Mouse (Mus musculus) neural tube, embryonic 14.5 days (tissue): ENCODE results near the gene Nectin4. TPM values are rescaled to one million over a fixed set of nuclear protein-coding genes. Genes with fewer than 3 reads are reported as not detected.
"Not testable (repeated sequence)": the region's sequence is repeated elsewhere in the genome, so short reads cannot be mapped to it uniquely, and the experiment has no call there.

Source experiments
- ATAC-seq: fragments of 200-750 bp; cut with Nextera tagmentation; 2 replicates; pipeline ENCODE4 v1.8.0; 2017; ENCODE audit warnings: low read depth, mild to moderate bottlenecking, moderate TSS enrichment, moderate library complexity
- H3K27ac ChIP-seq: fragments of 300-500 bp; sonication (generic); 2 replicates; pipeline ENCODE4 v1.5.1; 2014; ENCODE audit warnings: low read depth, mild to moderate bottlenecking, control low read depth, low read length, moderate library complexity, mixed read lengths
- H3K27me3 ChIP-seq: fragments of 300-500 bp; sonication (generic); 2 replicates; pipeline ENCODE4 v1.6.1; 2014; ENCODE audit warnings: low read length; ENCODE audit not compliant: control insufficient read depth, insufficient read depth
- H3K36me3 ChIP-seq: fragments of 300-500 bp; sonication (generic); 2 replicates; pipeline ENCODE4 v1.6.1; 2014; ENCODE audit warnings: low read length, mixed read lengths; ENCODE audit not compliant: control insufficient read depth, insufficient read depth
- H3K4me1 ChIP-seq: fragments of 300-500 bp; sonication (generic); 2 replicates; pipeline ENCODE4 v1.6.1; 2014; ENCODE audit warnings: low read length; ENCODE audit not compliant: control insufficient read depth, insufficient read depth
- H3K4me2 ChIP-seq: fragments of 300-500 bp; sonication (generic); 2 replicates; pipeline ENCODE4 v1.6.1; 2014; ENCODE audit warnings: mild to moderate bottlenecking, low read depth, low read length, control low read depth
- H3K4me3 ChIP-seq: fragments of 300-500 bp; sonication (generic); 2 replicates; pipeline ENCODE4 v1.5.1; 2014; ENCODE audit warnings: low read depth, low read length, control low read depth, mixed read lengths
- H3K9ac ChIP-seq: fragments of 300-500 bp; sonication (generic); replicated peaks from 2 replicates; pipeline ENCODE4 v1.6.1; 2014; ENCODE audit warnings: low read depth, mild to moderate bottlenecking, control low read depth, low read length, mixed read lengths
- H3K9me3 ChIP-seq: fragments of 300-500 bp; sonication (generic); 2 replicates; pipeline ENCODE4 v1.6.1; 2016; ENCODE audit warnings: low read length; ENCODE audit not compliant: control insufficient read depth
- WGBS: fragments of 180-500 bp; shearing (Covaris S2); extraction: QIAGEN DNeasy Blood & Tissue Kit; methylation state at CpG from one replicate; pipeline ENCODE4 v1.1.7; 2014; 5-methylcytosine and 5-hydroxymethylcytosine counted together
- polyA plus RNA-seq: library from polyadenylated mRNA; unstranded; fragments of >200 nt; fragmentation: Nextera tagmentation; extraction: Ambion mirVana; gene quantifications from 2 replicates; pipeline ENCODE4 v1.2.1, GENCODE M21; 2014

The Nectin4 gene
- 2.2 and 2.8 TPM in 2 replicates for polyA plus RNA-seq

DNA sequence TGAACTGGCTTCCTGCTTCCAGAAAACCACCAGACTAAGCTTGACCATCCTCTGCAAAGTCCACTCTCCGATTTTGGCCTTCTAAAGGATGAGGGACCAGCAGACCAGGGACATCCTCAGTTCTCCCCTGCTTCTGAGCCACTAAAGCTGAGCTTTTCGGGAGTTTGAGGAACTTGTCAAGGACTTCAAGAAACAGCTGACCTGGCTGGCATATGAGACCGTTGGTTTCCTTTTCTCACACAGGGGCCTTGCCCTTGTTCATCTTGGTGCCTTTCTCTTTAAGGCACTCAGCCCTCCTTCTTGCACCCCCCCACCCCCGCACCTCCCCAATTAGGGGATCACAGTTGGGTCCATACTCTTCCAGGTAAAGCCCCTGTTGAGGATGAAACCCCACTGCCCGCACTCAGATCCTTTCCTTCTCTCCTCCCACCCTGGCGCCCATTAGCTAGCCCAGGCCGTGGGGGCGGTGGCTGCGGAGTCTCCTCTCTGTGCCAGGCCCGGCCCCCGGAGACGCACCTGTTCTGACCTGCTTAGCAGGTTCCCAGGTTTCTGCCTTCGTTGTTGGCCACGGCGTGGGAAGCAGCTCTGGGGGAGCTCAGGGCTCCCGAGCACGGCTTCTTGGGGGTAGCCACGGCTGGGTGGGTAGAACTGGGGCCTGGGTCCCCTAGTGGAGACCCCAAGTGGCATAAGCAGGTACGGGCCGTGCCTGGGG, at the start of gene Nectin4:
Nectin4 (plus strand) TSS at position 255 of the 712 bp plus-strand sequence.
- Histone ChIP-seq H3K9ac (no peak within 1 kb of the TSS), H3K4me1 (no peaks in the 10 kb centered on the region), H3K9me3 (no peaks in the 10 kb centered on the region), H3K36me3 (no peaks in the 10 kb centered on the region), H3K27me3 (no peaks in the 10 kb centered on the region), H3K4me2 (no peak within 1 kb of the TSS), H3K27ac (no peak within 1 kb of the TSS), H3K4me3 (no peak within 1 kb of the TSS)
- no peak for ATAC-seq
- WGBS = 39% methylated on average over 20 of the region's 20 CpGs

DNA sequence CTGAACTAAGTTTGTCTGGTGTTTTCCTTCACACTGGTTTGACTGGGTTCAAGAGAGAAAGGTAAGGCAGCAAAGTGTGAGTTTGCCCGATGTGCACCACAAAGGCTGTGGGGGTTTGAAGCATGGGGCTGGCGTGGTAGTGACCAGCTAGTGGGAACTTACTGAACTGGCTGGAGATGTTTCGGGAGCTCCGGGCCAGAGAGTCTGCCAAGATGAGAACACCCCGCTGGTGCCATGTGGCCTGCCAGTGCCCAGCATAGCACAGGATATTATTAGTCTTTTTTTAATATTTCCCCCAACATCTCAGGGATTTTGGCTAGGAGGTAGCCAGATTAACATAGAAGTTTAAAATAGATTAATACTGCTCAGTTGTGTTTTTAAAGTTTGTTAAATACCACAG, 49.7 kb upstream of the Nectin4 start:
- H3K27me3 ChIP-seq = no peaks in the 10 kb centered on the region

DNA sequence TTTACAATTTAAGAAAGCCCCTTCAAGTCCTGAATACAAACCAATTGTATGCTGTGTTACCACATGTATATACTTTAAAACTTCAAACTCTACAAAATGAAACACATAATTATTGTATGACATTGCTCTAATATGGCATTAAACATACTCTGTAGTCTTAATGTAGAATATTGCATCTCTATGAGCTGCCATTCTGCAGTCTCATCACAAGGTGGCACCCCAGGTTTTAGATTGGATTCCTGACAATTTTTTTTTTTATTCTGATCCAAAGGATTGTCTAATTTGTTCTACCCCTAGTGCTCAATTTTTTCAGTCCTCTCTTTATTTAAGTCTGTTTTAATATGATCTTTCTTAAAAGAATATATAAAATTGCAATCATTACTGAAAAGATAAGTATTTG, 48.5 kb upstream of the Nectin4 start:
- Histone ChIP-seq H3K9me3 (no peaks in the 10 kb centered on the region), H3K27ac (no peak overlapping the region), H3K4me1 (no peaks in the 10 kb centered on the region), H3K9ac (no peak overlapping the region), H3K36me3 (no peaks in the 10 kb centered on the region), H3K4me3 (no peak overlapping the region), H3K4me2 (no peak overlapping the region), H3K27me3 (no peaks in the 10 kb centered on the region)
- ATAC-seq = no peak

More for the DNA sequence above, 49.7 kb upstream of the Nectin4 start:
- H3K27ac ChIP-seq = no peak overlapping the region
- ATAC-seq = no peak
- H3K4me3 ChIP-seq = no peak overlapping the region
- no peak overlapping the region for H3K4me2 ChIP-seq
- 19% methylated on average over 5 of the region's 5 CpGs for WGBS
- H3K9me3 ChIP-seq = no peaks in the 10 kb centered on the region
- no peaks in the 10 kb centered on the region for H3K36me3 ChIP-seq
- no peak overlapping the region for H3K9ac ChIP-seq
- no peaks in the 10 kb centered on the region for H3K4me1 ChIP-seq

DNA sequence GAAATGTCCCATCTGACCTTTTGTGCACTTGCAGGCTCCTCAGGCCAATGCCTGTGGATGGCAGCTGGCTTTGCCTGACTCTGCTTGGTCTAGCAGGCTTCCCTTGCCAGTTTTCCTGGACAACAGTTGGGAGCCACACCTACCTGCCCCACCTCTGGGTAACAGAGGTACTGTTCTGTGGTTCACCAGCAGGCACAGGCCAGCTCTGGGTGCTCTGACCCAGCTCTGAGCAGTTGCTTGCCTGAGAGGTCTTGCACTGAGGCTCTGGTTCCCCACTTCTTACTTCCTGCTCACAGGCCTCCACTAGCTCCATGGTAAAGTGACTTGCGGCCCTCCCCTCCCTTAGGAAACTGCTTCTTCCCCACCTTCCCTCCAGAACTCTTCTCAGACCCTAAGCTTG, 47.9 kb upstream of the Nectin4 start:
- no peak overlapping the region for H3K4me3 ChIP-seq
- no peak overlapping the region for H3K4me2 ChIP-seq
- H3K9me3 ChIP-seq = no peaks in the 10 kb centered on the region
- ATAC-seq = no peak
- no peaks in the 10 kb centered on the region for H3K27me3 ChIP-seq
- H3K9ac ChIP-seq = no peak overlapping the region
- peaks cover under 1% of the 10 kb centered on the region; the same call in 1 of the 2 replicates for H3K4me1 ChIP-seq
- no peak overlapping the region for H3K27ac ChIP-seq
- WGBS = 76% methylated on average over 1 of the region's 1 CpGs
- no peaks in the 10 kb centered on the region for H3K36me3 ChIP-seq

DNA sequence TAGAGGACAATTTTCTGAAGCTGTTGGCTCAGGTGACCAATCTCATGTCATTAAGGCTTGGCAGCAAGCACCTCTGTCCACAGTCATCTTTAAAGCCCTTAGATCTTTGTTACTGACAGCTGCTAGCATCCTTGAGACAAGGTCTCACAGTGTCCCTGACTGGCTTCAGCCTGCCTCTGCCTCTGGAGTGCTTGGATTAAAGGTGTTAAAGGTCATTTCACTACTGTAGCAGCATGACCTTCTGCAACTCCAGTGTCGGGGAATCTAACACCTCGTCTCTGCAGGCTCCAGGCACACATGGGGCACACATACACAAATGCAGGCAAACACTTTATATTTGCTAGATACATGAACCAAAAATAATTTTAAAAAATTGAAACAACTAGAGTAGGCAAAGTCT, 44.3 kb upstream of the Nectin4 start:
- Histone ChIP-seq H3K4me3 (no peak overlapping the region), H3K9me3 (no peaks in the 10 kb centered on the region), H3K4me2 (no peak overlapping the region), H3K27me3 (peaks cover 2% of the 10 kb centered on the region; the same call in 1 of the 2 replicates), H3K4me1 (peaks cover 18% of the 10 kb centered on the region), H3K27ac (no peak overlapping the region), H3K9ac (no peak overlapping the region), H3K36me3 (no peaks in the 10 kb centered on the region)
- 82% methylated on average over 2 of the region's 2 CpGs for WGBS
- ATAC-seq = no peak

DNA sequence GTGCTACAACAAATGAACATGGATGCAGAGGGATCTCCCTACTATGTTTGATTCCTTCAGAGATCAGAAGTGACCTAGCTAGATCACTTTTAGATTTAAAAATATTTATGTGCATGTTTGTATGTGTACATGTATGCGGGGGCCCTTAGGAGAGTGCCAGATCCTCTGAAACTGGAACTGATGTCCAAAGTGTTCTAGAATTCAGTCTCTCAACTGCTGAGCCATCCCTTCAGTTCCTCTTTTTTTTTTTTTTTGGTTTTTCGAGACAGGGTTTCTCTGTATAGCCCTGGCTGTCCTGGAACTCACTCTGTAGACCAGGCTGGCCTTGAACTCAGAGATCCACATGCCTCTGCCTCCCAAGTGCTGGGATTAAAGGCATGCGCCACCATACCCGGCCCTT, 43.3 kb upstream of the Nectin4 start:
- H3K9ac ChIP-seq, H3K9me3 ChIP-seq, H3K4me3 ChIP-seq, H3K27me3 ChIP-seq, H3K4me2 ChIP-seq, ATAC-seq, H3K36me3 ChIP-seq, H3K27ac ChIP-seq: not testable (repeated sequence)
- 94% methylated on average over 4 of the region's 4 CpGs for WGBS
- H3K4me1 ChIP-seq = peaks cover 27% of the 10 kb centered on the region

DNA sequence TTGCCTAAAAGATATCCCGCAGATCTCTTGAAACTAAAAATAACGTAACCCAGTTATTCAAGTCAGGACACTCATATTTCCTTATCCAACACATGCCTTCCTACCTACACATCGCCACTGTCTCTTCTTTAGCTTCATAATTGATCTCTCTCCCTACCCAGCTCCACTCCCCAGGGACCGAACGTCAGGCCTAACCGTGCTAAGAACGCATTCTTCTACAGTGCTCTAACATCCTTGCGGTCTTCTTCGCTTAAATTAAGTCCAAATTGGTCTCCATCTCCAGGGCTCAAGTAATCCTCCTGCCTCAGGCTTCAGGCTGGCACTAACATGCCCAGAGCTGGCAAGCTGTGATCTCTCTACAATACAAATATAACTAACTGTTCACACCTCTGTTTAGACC, 41.7 kb upstream of the Nectin4 start:
- H3K27me3 ChIP-seq = peaks cover 2% of the 10 kb centered on the region; the same call in 1 of the 2 replicates
- peaks cover 27% of the 10 kb centered on the region for H3K4me1 ChIP-seq
- 37% methylated on average over 9 of the region's 9 CpGs for WGBS
- H3K36me3 ChIP-seq = no peaks in the 10 kb centered on the region
- peak overlapping the region; percentile 99 for H3K27ac ChIP-seq
- H3K4me3 ChIP-seq = peak overlapping the region; percentile 73
- H3K9ac ChIP-seq = peak overlapping the region; percentile 95
- peak overlapping the region; percentile 96 for H3K4me2 ChIP-seq
- H3K9me3 ChIP-seq = no peaks in the 10 kb centered on the region
- 0 out of 2 replicates have a peak, but pooled peaks have one; percentile 0 for ATAC-seq

DNA sequence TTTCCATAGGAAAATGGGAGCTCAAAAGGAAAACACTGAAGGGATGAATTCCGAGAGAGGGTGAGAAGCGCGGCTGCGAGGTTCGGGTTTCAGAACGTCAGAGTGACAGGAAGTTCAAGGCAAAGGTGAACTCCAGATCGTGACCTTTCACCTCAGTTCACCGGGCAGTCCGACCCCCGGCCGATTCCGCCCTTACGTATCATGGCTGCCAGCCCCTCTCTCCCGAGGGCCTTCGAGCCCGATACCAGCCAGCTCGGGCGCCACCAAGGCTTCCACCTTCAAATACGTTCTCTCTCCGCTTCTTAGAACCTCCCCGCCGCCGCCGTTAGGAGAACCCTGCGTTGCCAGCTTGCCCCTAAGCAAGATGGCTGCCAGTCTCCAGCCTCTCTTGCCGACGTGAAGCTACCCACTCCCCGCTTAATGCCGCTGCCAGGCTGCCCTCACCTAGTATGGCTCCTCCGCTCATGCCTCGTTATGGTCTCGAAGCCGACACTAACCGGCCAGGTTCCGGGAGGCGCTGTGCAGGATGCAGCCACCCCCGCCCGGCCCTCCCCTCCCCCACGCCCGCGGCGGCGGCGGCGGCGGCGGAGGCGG, 41.0 kb upstream of the Nectin4 start, which contains the start of gene Dedd:
Dedd (plus strand) TSS at position 307 of the 594 bp plus-strand sequence.
- peak within 1 kb of the TSS; percentile 95 for H3K9ac ChIP-seq
- H3K4me1 ChIP-seq = peaks cover 27% of the 10 kb centered on the region
- no peaks in the 10 kb centered on the region; the same call in 1 of the 2 replicates for H3K36me3 ChIP-seq
- peaks cover 2% of the 10 kb centered on the region; the same call in 1 of the 2 replicates for H3K27me3 ChIP-seq
- H3K4me2 ChIP-seq = peak within 1 kb of the TSS; percentile 96
- peak within 1 kb of the TSS; percentile 99 for H3K27ac ChIP-seq
- under 1% methylated on average over 40 of the region's 48 CpGs for WGBS
- H3K9me3 ChIP-seq = no peaks in the 10 kb centered on the region
- peak within 1 kb of the TSS; percentile 73 for H3K4me3 ChIP-seq
- peak; percentile 96 for ATAC-seq
